Mouse (Mus musculus) macrophage (primary cell): ENCODE measurements at regions not wholly inside any gene's neighbourhood (a gene's known extent, or its start where the extent isn't known, plus 50 kb on each side); places are given as distances from the start of the nearest gene placed in this dataset.

Experiments
- H3K27ac ChIP-seq: fragments of 350-480 bp; formaldehyde crosslinking; 2 replicates; pipeline ENCODE4 v1.9.0; 2021
- H3K36me3 ChIP-seq: fragments of 350-480 bp; formaldehyde crosslinking; 2 replicates; pipeline ENCODE4 v1.9.0; 2021; ENCODE audit errors: inconsistent target
- H3K4me3 ChIP-seq: fragments of 350-480 bp; formaldehyde crosslinking; 2 replicates; pipeline ENCODE4 v1.9.0; 2021; ENCODE audit errors: inconsistent target
- H3K79me2 ChIP-seq: fragments of 350-480 bp; formaldehyde crosslinking; 2 replicates; pipeline ENCODE4 v1.9.0; 2021; ENCODE audit errors: inconsistent target
- WGBS: methylation state at CpG from one replicate; pipeline ENCODE4 v1.1.7; 2026; ENCODE audit warnings: inconsistent platforms; ENCODE audit not compliant: missing documents; 5-methylcytosine and 5-hydroxymethylcytosine counted together

DNA sequence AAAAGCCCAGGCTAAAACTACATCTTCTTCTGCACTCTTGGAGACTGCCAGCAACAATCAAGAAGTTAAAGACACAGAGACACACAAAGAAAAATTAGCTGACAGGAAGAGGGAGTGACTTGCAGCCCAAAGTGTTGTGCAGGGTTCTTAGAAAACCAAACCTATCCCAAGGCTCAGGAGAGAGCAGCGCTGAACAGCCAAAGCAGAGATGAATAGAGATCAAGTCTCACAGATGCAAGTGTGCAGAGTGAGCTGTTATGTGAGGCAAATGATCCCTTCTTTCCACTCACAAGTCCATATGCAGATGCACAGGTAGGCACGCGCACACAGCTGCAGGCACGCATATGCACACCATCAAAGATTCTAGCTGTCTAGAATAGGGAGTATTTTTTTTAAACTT, 318.0 kb upstream of the Npvf start:
- Histone ChIP-seq H3K4me3 (no peak overlapping the region), H3K27ac (no peak overlapping the region), H3K36me3 (no peaks in the 10 kb centered on the region), H3K79me2 (no peaks in the 10 kb centered on the region)
- 91% methylated on average over 4 of the region's 4 CpGs for WGBS

DNA sequence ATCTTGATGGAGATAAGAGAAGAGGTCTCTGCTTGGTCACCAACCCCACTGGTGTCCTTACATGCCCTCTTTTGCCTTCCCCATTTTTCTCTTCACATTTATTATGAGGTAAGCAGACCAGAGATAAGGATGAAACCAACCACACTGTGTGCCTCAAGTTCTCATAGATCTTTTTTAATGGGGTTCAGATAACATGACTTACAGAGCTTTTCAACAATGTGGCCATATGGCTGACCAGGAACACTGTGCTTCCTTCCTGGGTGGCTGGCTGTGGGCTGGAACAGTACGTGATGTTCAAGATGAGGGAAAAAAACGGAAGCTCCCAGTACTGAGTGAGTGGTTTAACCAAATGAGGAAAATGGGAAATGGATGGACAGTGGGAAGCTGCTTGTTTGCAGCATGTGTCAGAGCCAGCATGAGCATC, 319.0 kb upstream of the Npvf start:
- no peaks in the 10 kb centered on the region for H3K36me3 ChIP-seq
- H3K27ac ChIP-seq = no peak overlapping the region
- WGBS = 23% methylated on average over 2 of the region's 2 CpGs

DNA sequence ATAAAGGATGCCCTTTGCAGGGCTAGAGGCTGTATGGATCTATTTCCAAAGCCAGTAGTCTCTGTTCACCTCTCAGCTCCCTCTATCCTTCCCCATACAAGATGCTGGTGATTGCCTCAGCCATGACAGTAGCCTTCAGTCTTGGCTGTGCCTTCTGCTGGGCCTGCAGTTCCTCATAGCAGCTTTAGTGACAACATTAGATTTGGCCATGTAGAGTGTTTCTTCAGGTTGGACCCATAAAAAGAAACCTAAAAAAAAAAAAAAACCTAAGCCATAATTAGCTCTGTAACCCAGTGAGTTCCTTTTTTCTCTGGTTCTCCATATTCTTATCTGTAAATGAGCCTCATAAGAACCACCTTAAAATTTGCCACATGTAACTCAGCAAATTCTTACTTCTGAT, 319.6 kb upstream of the Npvf start:
- Histone ChIP-seq H3K27ac (no peak overlapping the region), H3K79me2 (no peaks in the 10 kb centered on the region), H3K36me3 (no peaks in the 10 kb centered on the region), H3K4me3 (no peak overlapping the region)

More for the DNA sequence above, 319.0 kb upstream of the Npvf start:
- Histone ChIP-seq H3K4me3 (no peak overlapping the region), H3K79me2 (no peaks in the 10 kb centered on the region)

DNA sequence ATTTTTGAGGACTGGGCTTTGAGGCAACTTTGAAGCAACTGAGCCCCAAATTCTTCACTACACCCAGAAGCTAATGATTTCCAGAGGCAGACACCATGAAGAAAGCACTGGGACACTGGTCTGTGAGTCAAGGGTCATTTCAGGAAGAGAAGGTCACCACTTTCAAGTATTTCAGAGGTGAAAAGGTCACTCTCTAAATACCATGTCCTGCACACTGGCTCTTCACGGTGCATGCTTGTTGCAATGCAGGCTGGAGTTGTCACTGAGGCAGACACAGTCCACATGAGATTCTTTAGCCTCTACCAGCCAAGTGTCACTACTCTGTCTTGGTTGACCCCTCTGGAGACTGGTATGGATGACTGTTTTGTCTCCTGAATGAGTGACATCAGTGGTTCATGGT, 320.7 kb upstream of the Npvf start:
- H3K79me2 ChIP-seq = no peaks in the 10 kb centered on the region
- H3K4me3 ChIP-seq = no peak overlapping the region
- 78% methylated on average over 1 of the region's 1 CpGs for WGBS
- H3K36me3 ChIP-seq = no peaks in the 10 kb centered on the region
- H3K27ac ChIP-seq = no peak overlapping the region

DNA sequence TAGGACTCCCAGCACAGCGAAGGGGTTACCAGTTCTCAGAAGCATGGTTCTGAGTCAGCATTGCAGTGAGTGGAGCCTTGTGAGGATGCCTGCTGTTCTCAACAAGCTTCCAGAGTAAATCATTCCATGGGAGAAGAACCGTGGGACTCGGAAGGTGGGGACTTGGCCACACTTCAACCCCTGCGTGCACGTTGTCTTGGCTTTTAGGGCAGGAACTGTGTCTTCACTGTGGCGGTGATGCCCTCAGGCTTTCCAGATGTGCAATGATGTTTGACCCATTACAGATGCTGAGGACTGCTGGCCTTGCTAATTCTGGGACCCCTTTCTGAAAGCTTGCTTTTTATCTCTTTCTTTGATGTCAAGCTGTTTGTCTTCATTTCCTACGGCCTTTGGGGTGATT, 322.7 kb upstream of the Npvf start:
- Histone ChIP-seq H3K79me2 (no peaks in the 10 kb centered on the region), H3K36me3 (no peaks in the 10 kb centered on the region), H3K4me3 (no peak overlapping the region), H3K27ac (no peak overlapping the region)
- 93% methylated on average over 7 of the region's 7 CpGs for WGBS

DNA sequence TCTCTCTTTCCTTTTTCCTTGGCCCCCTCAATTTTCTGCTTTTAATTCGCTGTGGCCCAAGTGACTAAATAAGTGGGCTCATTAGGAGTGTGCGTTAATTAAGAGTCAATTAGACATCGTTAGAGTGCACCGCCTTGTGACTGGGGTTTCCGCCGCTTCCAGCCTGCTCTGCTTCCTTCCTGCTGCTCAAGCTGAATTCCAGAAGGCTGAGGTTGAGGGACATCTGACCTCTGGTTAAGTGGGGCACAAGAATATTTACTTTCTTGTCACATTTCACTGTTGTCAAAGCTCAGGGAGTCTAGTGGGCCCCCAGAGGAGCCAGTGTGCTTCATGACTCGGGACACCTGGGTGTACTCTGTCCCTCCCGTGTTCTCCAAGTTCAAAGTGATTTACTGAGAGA, 323.1 kb upstream of the Npvf start:
- WGBS = 79% methylated on average over 8 of the region's 8 CpGs
- Histone ChIP-seq H3K36me3 (no peaks in the 10 kb centered on the region), H3K79me2 (no peaks in the 10 kb centered on the region), H3K27ac (no peak overlapping the region), H3K4me3 (no peak overlapping the region)

DNA sequence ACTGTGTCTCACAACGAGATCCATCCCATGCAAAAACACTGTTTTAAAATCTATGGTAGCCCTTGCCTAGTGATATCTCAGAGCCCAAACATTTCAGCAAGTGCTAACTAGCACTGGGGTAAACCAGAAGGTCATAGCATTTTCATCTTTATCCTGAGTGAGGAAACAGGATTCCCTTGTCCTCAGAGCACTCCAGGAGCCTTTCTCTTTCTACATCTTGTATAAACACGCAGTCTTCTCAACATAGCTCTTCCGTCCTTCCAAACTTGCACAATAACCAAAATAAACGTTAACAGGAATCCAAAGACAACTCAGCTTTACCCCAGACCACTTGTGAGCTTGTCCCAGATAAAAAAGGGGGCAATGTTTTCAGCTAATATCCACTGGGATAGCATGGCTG, 323.8 kb upstream of the Npvf start:
- Histone ChIP-seq H3K36me3 (no peaks in the 10 kb centered on the region), H3K79me2 (no peaks in the 10 kb centered on the region), H3K4me3 (no peak overlapping the region), H3K27ac (no peak overlapping the region)
- 72% methylated on average over 4 of the region's 4 CpGs for WGBS

DNA sequence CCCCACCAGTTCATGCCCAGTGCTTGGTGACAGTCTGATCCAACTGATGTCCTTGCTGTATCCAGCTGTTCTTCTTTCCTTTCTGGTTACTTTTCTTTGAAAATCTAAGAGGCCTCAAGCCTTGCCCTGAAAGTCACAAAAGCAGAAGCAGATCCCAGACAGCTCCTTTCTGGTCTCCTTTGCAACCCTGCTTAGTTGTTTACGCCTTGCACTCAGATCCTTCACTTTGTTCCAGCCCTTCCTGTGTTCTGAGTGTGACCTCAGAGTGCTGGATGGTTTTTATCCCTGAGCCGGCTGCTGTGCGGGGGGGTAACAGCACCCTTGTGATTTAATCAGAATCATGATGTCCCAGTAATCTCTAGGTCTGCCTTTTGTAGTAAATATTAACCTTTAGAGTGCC, 324.3 kb upstream of the Npvf start:
- 63% methylated on average over 3 of the region's 3 CpGs for WGBS

DNA sequence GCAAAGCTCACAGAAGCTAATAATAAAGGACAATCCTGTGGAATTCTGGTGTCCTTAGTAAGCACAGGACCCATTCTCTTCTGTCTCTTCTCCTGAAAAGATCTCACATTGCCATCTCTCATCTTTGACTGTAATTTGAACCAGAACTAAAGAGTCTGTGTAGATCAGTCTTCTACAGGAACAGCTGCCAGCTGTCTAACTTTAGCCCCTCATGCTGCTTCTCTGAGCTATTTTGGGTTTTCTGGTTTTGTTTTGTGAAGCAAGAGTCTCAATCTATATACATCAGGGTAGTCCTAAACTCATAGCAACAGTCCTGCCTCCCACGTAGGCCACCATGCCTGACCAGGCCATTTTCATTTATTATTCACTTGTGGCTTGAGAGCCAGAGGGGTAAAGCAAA, 325.5 kb upstream of the Npvf start:
- no peaks in the 10 kb centered on the region for H3K36me3 ChIP-seq
- no peak overlapping the region for H3K27ac ChIP-seq
- H3K4me3 ChIP-seq = no peak overlapping the region
- no peaks in the 10 kb centered on the region for H3K79me2 ChIP-seq
- WGBS = 91% methylated on average over 1 of the region's 1 CpGs

More for the DNA sequence above, 324.3 kb upstream of the Npvf start:
- no peaks in the 10 kb centered on the region for H3K79me2 ChIP-seq
- no peak overlapping the region for H3K4me3 ChIP-seq
- H3K36me3 ChIP-seq = no peaks in the 10 kb centered on the region
- no peak overlapping the region for H3K27ac ChIP-seq

DNA sequence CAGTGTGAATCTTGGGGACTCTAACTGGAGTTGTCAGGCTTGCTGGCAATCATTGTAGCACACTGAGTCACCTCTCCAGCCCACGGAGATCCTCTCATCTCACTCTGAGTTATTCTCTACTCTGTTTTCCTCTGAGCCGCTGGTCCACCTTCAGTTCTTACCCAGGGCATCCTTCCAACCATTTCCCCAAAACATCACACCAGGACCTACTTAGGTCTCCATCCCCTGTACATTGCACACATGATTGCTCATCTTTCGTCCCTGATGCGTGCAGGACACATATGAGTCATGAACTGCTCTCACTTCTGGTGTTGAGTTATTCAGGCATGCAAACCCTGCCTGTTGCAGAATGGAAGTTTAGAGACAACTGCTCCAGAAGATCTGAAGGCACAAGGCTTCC, 326.1 kb upstream of the Npvf start:
- Histone ChIP-seq H3K36me3 (no peaks in the 10 kb centered on the region), H3K27ac (no peak overlapping the region), H3K79me2 (no peaks in the 10 kb centered on the region), H3K4me3 (no peak overlapping the region)
- WGBS = 90% methylated on average over 4 of the region's 4 CpGs

DNA sequence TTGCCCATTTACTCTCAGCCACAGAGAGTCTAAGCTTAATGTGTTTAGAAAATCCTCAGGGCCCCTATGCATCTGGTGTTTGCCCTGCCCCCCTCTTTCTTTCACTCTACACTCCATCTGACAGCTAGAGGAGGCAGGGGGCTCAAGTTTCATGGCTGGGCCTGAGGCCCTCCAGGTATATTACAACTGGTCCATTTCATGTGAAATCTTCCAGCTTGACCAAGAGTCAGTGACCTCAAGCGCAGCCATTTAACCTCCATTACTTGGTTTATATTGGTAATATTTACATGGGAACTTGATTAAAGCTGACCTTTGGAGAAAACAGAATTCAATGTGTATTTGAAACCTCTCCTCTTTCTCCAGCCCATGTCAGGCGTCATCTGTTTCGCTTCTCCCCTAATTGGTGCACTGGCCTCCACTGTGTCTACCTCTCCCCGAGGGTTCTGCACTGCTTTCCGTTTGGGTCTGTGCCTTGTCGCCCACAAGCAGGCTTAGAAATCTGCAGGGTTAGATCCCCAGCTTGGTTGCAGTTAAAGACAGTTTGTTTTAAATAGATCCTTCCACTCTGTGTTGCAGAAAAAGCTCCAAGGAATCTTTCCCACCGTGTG, 327.6 kb upstream of the Npvf start:
- Histone ChIP-seq H3K79me2 (no peaks in the 10 kb centered on the region), H3K36me3 (no peaks in the 10 kb centered on the region), H3K27ac (no peak overlapping the region), H3K4me3 (no peak overlapping the region)
- 90% methylated on average over 6 of the region's 7 CpGs for WGBS

DNA sequence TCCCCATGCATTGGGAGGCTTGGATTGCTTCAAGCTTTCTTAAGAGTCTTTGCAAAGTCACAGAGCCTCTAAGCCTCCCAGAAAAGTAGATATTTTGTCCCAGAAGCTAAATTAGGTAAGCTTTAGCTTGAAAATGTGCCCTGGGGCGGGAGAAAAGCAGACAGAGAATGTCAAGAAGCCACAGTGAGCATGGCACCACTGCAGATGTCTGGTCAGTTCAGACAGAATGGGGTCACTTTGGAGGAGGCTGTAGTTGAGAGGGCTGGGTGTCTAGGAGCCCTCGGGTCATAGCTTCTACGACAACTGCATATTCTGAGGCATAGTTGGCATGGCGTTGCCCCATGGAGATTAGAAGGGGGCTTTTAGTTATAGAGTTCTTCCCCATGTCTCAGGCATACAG, 328.6 kb upstream of the Npvf start:
- H3K79me2 ChIP-seq = no peaks in the 10 kb centered on the region
- no peak overlapping the region for H3K4me3 ChIP-seq
- H3K27ac ChIP-seq = no peak overlapping the region
- H3K36me3 ChIP-seq = no peaks in the 10 kb centered on the region
- WGBS = 92% methylated on average over 4 of the region's 4 CpGs

DNA sequence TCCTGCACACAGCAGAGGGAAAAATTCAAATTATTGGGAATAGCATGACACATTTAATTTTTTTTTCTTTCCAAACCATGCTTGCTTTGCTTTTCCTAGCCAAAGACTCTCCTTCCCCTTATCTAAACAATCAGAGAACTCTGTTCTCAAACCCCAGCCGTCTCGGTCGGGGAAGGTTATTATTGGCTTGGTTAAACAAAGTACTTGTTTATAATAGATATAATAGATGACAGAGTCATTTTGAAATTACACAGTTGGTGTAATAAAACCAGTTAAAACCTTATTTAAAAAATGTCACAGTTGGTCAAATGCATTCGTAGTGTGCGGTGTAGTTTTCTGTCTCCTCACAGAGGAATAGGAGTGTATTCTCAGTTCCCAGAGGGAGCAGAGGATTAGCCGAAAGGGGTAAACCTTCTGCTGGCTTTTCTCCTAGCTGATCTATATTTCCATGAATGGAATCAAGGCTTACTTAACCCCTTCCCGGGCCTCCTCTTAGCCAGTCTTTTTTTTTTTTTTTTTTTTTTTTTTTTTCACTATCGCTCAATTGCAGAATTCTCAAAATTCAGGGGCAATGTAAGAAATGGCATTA, 329.4 kb upstream of the Npvf start:
- Histone ChIP-seq H3K79me2 (no peaks in the 10 kb centered on the region), H3K27ac (no peak overlapping the region), H3K4me3 (no peak overlapping the region), H3K36me3 (no peaks in the 10 kb centered on the region)
- 90% methylated on average over 8 of the region's 8 CpGs for WGBS

DNA sequence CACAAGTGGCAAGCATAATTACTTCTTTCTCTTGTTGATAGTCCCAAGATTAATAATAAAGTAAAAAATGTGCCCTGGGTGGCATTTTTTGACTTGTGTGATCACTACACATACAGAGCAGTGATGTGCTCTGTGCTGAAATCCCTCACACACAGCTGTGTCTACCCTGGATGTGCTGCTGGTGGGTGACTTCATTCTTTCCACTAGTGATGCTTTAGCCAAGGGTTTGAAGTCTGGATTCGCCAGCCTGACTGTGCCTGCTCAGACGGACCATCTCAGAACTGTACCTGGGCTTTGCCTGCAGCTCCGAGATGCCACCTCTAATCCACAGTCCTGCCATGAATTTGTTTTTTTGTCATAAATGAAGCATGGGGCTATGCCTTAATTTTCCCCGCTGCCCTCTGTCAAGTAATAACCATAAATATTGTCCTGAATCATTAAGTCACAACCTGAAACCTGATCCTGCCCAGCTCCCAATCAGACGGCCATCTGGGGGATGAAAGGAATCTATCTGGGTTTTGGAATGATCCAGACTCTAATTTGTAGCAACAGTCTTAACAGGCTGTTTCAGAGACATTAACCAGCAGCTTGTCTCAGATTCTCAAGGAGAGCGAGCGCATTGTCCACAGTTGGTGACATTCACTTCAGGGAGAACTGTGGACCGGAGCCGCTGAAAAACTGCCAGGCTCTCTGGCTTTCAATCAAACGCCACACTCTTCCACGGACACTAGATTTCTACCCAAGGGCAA, 330.1 kb upstream of the Npvf start:
- no peaks in the 10 kb centered on the region for H3K79me2 ChIP-seq
- H3K36me3 ChIP-seq = no peaks in the 10 kb centered on the region
- H3K27ac ChIP-seq = no peak overlapping the region
- 94% methylated on average over 11 of the region's 11 CpGs for WGBS
- H3K4me3 ChIP-seq = no peak overlapping the region

DNA sequence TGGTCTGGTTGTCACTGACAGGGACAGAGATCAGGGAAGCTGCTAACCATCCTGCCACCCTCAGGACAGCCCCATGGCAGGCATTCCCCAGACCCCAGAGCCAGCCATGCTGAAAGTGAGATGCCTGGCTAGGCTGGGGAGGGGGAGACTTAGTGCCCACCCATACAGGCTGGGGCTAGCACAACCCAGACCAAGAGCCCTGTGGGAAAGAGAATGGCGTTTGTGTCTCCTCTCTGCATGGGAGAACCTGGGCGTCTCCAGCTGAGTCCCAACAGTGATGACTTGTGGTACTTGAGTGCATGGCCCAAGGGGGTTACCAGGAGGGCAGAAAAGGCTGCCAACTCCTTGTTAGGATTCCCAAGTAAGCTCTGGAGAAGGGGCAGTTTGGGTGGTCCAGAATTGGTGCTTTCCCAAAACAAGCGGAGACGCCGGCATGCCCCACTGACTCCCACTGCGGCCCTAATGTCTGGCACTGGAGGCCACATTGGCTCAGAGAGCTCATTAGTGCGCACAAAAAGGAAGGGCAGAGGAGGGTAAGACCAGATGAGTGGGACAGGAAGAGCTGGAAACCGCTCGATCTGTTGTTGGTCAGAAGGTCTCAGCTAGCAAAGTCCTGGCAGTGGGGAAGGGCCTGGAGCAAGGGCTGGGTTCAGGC, 332.2 kb upstream of the Npvf start:
- Histone ChIP-seq H3K79me2 (no peaks in the 10 kb centered on the region), H3K4me3 (no peak overlapping the region), H3K27ac (no peak overlapping the region), H3K36me3 (no peaks in the 10 kb centered on the region)
- 83% methylated on average over 9 of the region's 9 CpGs for WGBS
